Mouse (Mus musculus) gastrocnemius, adult 8-10 months (tissue): ENCODE results near the gene Tnfsf12. TPM values are rescaled to one million over a fixed set of nuclear protein-coding genes. Genes with fewer than 3 reads are reported as not detected.
"Not testable (repeated sequence)": the region's sequence is repeated elsewhere in the genome, so short reads cannot be mapped to it uniquely, and the experiment has no call there.

Experiments
- DNase-seq, 2 experiments: peaks; one replicate each; pipeline ENCODE4 v3.0.0; 2022; ENCODE audit warnings: low spot score in 2 of 2
- total RNA-seq, 4 experiments: library from RNA; stranded (reverse); gene quantifications; 2 replicates each; pipeline ENCODE4 v1.2.4; 2022

Tnfsf12 gene
- total RNA-seq = 1 to 10 TPM; 6.0 to 9.0 (median 7.1) TPM

- DNase-seq = peak; percentile 69 to 74
Measured at GRCm38 (mm10) chr11:69695361-69696181, at the start of gene Tnfsf12, which contains the start of gene Tnfsfm13. Tnfsf12 (minus strand) TSS chr11:69695849. Tnfsfm13 (minus strand) TSS chr11:69696098.

- DNase-seq = not testable (repeated sequence)
Measured at GRCm38 (mm10) chr11:69731408-69731807, 35.8 kb upstream of the Tnfsf12 start.

- DNase-seq = peak; percentile 40 to 43
Measured at GRCm38 (mm10) chr11:69729063-69729462, 33.4 kb upstream of the Tnfsf12 start.

DNA sequence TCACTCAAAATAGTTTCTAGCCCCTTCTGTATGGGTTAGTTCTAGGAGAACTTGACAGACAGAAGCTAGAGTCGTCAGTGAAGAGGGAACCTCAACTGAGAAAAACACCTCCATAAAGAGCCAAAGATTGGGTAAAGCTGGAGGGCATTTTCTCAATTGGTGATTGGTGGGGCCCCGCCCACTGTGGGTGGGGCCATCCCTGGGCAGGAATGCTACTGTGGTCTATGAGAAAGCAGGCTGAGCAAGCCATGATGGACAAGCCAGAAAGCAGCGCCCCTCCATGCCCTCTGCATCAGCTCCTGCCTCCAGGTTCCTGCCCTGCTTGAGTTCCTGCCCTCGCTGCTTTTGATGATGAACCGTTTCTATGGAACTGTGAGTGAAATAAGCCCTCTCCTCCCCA lies 30.3 kb upstream of the Tnfsf12 start:
- DNase-seq = no peak

- DNase-seq = no peak
Measured at GRCm38 (mm10) chr11:69723074-69723473, 27.4 kb upstream of the Tnfsf12 start.

DNA sequence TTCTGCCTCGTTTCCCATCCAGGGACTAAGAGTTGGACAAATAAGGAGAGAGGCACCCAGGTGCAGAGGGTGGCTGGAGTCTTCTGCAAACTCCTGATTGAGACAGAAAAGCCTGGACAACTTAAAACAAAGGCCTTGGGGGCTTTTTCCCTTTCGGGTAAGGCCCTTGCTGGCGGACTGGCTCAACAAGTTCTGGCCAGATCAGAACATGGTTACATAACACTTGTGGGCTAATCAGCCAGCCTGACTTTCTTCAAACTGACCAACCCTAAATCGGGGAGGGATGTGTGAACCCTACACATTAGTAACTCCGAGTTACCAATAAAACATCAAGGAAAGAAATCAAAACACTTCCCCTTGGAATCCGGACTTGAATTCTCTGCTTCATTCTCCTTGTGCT lies 25.2 kb upstream of the Tnfsf12 start:
- no peak for DNase-seq

DNA sequence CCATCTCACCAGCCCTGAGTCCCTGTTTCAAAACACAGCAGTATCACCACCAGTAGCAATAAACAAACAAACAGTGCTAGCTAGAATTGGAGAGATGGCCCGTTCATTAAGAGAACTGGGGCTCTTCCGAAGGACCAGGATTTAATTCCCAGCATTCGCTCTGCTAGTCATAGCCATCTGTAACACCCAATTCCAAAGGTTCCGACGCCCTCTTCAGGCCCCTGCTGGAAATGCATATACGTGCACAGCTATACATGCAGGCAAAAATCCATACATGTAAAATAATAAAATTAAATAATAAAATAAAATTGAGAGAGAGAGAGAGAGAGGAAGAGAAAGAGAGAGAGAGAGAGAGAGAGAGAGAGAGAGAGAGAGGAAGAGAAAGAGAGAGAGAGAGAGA lies 23.8 kb upstream of the Tnfsf12 start:
- no peak for DNase-seq

- DNase-seq = no peak
Measured at GRCm38 (mm10) chr11:69718661-69719060, 23.0 kb upstream of the Tnfsf12 start.

DNA sequence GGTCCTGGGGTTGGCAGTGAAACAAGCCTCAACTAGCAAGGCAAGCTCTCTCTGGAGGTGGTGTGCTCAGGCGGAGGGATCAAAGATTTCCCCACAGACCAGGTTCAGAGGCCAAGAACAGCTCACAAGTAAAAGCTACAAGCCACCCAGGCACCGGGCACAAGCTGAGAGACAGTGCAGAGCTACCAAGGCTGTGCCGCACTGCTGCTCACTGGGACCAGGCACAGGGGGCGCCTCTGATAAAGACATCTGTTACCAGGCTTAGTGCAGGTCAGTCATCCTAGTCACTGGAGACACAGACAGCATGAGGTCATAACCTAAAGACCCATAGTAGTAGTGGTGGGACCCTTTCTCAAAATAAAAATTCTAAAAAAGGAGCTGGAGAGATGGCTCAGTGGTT lies 21.3 kb upstream of the Tnfsf12 start:
- no peak for DNase-seq

GRCm38 (mm10) chr11:69715929-69716328 lies 20.3 kb upstream of the Tnfsf12 start:
- no peak for DNase-seq

GRCm38 (mm10) chr11:69715482-69715881 lies 19.8 kb upstream of the Tnfsf12 start:
- no peak for DNase-seq

DNA sequence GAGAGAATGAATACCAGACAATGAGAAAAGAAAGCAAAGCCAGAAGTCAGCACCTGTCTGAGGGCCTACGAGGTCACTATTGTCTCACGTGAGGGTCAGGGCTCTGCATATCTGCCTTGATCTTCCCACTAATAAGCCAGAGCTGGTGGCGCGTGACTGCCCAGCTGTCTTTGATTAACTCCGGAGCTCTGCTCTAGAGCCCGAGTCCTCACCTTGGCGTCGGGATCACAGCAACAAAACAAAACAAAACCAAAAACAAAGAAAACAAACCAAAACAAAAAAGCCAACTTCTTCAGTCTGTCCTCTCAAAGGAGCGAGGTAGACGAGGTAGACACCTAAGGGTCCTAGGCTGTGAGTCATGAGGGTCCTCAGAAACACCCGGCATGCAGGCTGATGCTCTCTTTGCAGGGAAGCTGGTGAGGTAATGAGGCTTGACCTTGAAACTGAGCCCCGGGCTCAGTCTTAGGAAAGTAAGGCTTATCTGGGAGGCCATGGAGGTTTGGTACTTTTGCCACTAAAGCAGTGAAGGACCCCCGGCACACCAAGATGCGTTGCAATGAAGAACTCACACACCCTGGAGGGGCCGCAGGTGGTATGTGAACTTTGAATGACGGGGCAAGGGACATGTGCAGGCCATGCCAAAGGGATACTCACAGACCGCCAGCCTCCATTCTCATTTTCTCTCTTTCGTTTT lies 19.1 kb upstream of the Tnfsf12 start:
- DNase-seq = no peak

- DNase-seq = no peak
Measured at GRCm38 (mm10) chr11:69712954-69713672, 17.5 kb upstream of the Tnfsf12 start.

DNA sequence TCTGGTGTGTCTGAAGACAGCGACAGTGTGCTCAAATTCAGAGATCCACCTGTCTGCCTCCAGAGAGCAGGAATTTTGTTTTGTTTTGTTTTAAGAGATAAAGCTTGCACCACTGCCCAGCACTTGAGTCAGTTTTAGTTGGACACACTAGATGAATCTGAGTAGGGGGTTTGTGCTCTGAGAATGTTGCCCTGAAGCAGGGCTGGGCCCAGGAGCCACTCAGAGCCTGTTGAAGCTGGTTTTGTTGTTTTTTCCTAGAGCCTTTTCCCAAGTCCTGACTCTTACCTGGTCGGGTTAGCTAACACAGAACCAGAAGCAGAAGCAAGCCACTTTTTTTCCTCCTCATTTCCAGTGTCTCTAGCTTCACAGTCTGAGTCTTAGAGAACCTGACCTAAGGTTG lies 15.4 kb upstream of the Tnfsf12 start:
- DNase-seq = no peak

DNA sequence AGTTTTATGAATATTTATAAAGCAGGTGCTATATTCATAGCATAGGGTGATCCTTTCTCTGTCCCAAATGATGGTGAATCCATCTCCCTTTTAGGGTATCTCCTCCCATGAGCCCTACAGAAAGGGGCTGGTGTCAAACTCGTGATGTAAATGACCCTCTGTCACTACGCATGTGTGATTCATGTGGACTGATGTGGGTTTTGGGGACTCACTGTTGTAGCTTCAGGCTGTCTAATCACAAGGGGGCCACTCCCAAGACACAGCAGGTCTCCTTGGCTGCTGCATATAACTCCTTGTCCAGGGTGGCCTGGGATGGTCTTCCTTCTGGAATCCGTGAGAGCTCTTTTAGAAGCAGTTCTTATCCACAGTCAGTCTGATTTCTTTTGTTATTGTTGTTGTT lies 14.8 kb upstream of the Tnfsf12 start:
- DNase-seq = no peak

- DNase-seq = no peak
Measured at GRCm38 (mm10) chr11:69709554-69710446, 14.2 kb upstream of the Tnfsf12 start.

- no peak for DNase-seq
Measured at GRCm38 (mm10) chr11:69708614-69709265, 13.1 kb upstream of the Tnfsf12 start.

DNA sequence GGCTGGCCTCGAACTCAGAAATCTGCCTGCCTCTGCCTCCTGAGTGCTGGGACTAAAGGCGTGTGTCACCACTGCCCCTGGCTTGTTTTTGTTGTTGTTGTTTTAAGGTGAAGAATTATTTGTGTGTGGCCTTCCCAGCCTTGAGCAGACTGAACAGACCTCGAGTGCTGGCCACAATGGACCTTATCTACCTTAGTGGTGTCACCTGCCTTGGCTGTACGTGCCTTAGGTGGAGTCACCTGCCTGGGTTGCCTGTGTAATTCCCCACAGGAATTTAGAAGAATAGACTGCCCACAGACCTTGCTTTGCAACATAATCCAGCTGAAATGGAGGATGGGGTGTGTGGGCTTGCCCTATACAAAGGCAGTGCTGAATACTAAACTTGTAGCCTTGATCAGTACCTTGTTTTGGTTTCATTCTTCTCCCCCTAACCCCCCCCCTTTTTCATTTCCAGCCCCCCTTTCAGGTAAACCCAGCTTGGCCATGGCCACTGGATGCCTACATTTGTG lies 12.3 kb upstream of the Tnfsf12 start:
- no peak for DNase-seq

DNA sequence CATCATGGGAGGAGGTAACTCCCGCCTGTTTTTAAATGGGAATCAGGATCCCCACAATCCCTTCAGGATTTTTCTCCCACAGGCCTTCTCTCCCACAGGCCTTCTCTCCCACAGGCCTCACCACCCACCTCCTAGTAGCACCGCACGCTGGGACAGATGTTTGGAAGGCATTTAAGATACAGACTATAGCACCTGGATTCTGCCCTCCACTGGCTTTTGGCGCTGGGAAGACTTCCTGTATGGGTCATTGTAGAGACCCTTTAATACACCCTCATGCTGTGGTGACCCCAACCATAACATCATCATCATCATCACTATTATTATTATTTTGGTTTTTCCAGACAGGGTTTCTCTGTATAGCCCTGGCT lies 11.8 kb upstream of the Tnfsf12 start:
- DNase-seq = no peak

GRCm38 (mm10) chr11:69706775-69707479 lies 11.3 kb upstream of the Tnfsf12 start:
- DNase-seq = peak; percentile 85 to 93
